Mouse (Mus musculus): ENCODE measurements around the gene Abhd16a.

Abhd16a gene

GRCm38 (mm10) chr17:35060071-35060470 lies 29.0 kb upstream of the Abhd16a start:
- DNase-seq (ENCODE audit: low spot score): no peak

GRCm38 (mm10) chr17:35060737-35061297 lies 28.2 kb upstream of the Abhd16a start:
- DNase-seq (ENCODE audit: low spot score): no peak

GRCm38 (mm10) chr17:35061299-35061698 lies 27.8 kb upstream of the Abhd16a start:
- no peak for DNase-seq (ENCODE audit: low spot score)

GRCm38 (mm10) chr17:35063466-35063865 lies 25.6 kb upstream of the Abhd16a start:
- no peak for DNase-seq (ENCODE audit: low spot score)

- no peak for DNase-seq (ENCODE audit: low spot score)
Measured at GRCm38 (mm10) chr17:35064378-35064877, 24.6 kb upstream of the Abhd16a start.

- peak; percentile 50 for DNase-seq (ENCODE audit: low spot score)
Measured at GRCm38 (mm10) chr17:35064951-35065947, 23.8 kb upstream of the Abhd16a start, which contains the start of gene Ly6g6c. Ly6g6c (plus strand) TSS chr17:35065388.

- no peak for DNase-seq (ENCODE audit: low spot score)
Measured at GRCm38 (mm10) chr17:35066084-35066483, 23.0 kb upstream of the Abhd16a start, which contains the start of gene Mpig6b. Mpig6b (minus strand) TSS chr17:35066184.

- DNase-seq (ENCODE audit: low spot score): no peak
Measured at GRCm38 (mm10) chr17:35068213-35068914, 20.7 kb upstream of the Abhd16a start.

- DNase-seq (ENCODE audit: low spot score): no peak
Measured at GRCm38 (mm10) chr17:35070556-35071229, 18.4 kb upstream of the Abhd16a start.

GRCm38 (mm10) chr17:35071454-35071853 lies 17.6 kb upstream of the Abhd16a start:
- no peak for DNase-seq (ENCODE audit: low spot score)

GRCm38 (mm10) chr17:35074097-35074496 lies 15.0 kb upstream of the Abhd16a start:
- DNase-seq (ENCODE audit: low spot score): no peak

- DNase-seq (ENCODE audit: low spot score): no peak
Measured at GRCm38 (mm10) chr17:35076507-35077176, 12.4 kb upstream of the Abhd16a start, which contains the start of gene Ly6g6e. Ly6g6e (plus strand) TSS chr17:35076902.

- no peak for DNase-seq (ENCODE audit: low spot score)
Measured at GRCm38 (mm10) chr17:35077285-35077684, 11.8 kb upstream of the Abhd16a start.

GRCm38 (mm10) chr17:35077786-35078233 lies 11.3 kb upstream of the Abhd16a start, which contains the start of gene Ly6g6d:
Ly6g6d (minus strand) TSS chr17:35078065.
- peak; percentile 44 for DNase-seq (ENCODE audit: low spot score)

- DNase-seq (ENCODE audit: low spot score): no peak
Measured at GRCm38 (mm10) chr17:35079778-35080177, 9.3 kb upstream of the Abhd16a start.

- DNase-seq (ENCODE audit: low spot score): no peak
Measured at GRCm38 (mm10) chr17:35080248-35080647, 8.8 kb upstream of the Abhd16a start.

GRCm38 (mm10) chr17:35080710-35081109 lies 8.4 kb upstream of the Abhd16a start:
- DNase-seq (ENCODE audit: low spot score): no peak

GRCm38 (mm10) chr17:35082841-35083576 lies 6.1 kb upstream of the Abhd16a start:
- no peak for DNase-seq (ENCODE audit: low spot score)

GRCm38 (mm10) chr17:35083929-35084497 lies 5.0 kb upstream of the Abhd16a start:
- DNase-seq (ENCODE audit: low spot score): no peak

All from urinary bladder, postnatal 25 days (tissue).